Mouse (Mus musculus): ENCODE measurements at regions not wholly inside any gene's neighbourhood (a gene's known extent, or its start where the extent isn't known, plus 50 kb on each side); places are given as distances from the start of the nearest gene placed in this dataset.

GRCm38 (mm10) chr19:44626261-44626660 is 63.6 kb downstream of the Hif1an start:
- DNase-seq (ENCODE audit: low read depth, low spot score): no peak

GRCm38 (mm10) chr19:44629705-44630104 is 67.1 kb downstream of the Hif1an start:
- no peak for DNase-seq (ENCODE audit: low read depth, low spot score)

GRCm38 (mm10) chr19:44631356-44632007 is 68.8 kb downstream of the Hif1an start:
- no peak for DNase-seq (ENCODE audit: low read depth, low spot score)

- DNase-seq (ENCODE audit: low read depth, low spot score): no peak
Observed at GRCm38 (mm10) chr19:44637145-44637719, 74.6 kb downstream of the Hif1an start.

GRCm38 (mm10) chr19:44640021-44640420 is 77.4 kb downstream of the Hif1an start:
- DNase-seq (ENCODE audit: low read depth, low spot score): no peak

- no peak for DNase-seq (ENCODE audit: low read depth, low spot score)
Observed at GRCm38 (mm10) chr19:44640551-44640950, 77.9 kb downstream of the Hif1an start.

GRCm38 (mm10) chr19:44642294-44642693 is 79.6 kb downstream of the Hif1an start:
- DNase-seq (ENCODE audit: low read depth, low spot score): no peak

- DNase-seq (ENCODE audit: low read depth, low spot score): no peak
Observed at GRCm38 (mm10) chr19:44644376-44644775, 81.7 kb downstream of the Hif1an start.

- DNase-seq (ENCODE audit: low read depth, low spot score): no peak
Observed at GRCm38 (mm10) chr19:44644929-44645328, 82.3 kb downstream of the Hif1an start.

- no peak for DNase-seq (ENCODE audit: low read depth, low spot score)
Observed at GRCm38 (mm10) chr19:44646548-44646947, 83.9 kb downstream of the Hif1an start.

- no peak for DNase-seq (ENCODE audit: low read depth, low spot score)
Observed at GRCm38 (mm10) chr19:44649206-44649605, 86.6 kb downstream of the Hif1an start.

- DNase-seq (ENCODE audit: low read depth, low spot score): no peak
Observed at GRCm38 (mm10) chr19:44650841-44651240, 88.2 kb downstream of the Hif1an start.

- DNase-seq (ENCODE audit: low read depth, low spot score): no peak
Observed at GRCm38 (mm10) chr19:44651605-44652004, 89.0 kb downstream of the Hif1an start.

- peak; percentile 31 for DNase-seq (ENCODE audit: low read depth, low spot score)
Observed at GRCm38 (mm10) chr19:44655719-44656118, 93.1 kb downstream of the Hif1an start.

GRCm38 (mm10) chr19:44659316-44659715 is 96.5 kb upstream of the Pax2 start:
- no peak for DNase-seq (ENCODE audit: low read depth, low spot score)

- DNase-seq (ENCODE audit: low read depth, low spot score): peak; percentile 36
Observed at GRCm38 (mm10) chr19:44669535-44669958, 86.3 kb upstream of the Pax2 start.

GRCm38 (mm10) chr19:44674621-44675245 is 81.1 kb upstream of the Pax2 start:
- DNase-seq (ENCODE audit: low read depth, low spot score): no peak

GRCm38 (mm10) chr19:44676555-44677120 is 79.2 kb upstream of the Pax2 start:
- DNase-seq (ENCODE audit: low read depth, low spot score): no peak

GRCm38 (mm10) chr19:44677295-44677694 is 78.5 kb upstream of the Pax2 start:
- no peak for DNase-seq (ENCODE audit: low read depth, low spot score)

GRCm38 (mm10) chr19:44678686-44679085 is 77.2 kb upstream of the Pax2 start:
- no peak for DNase-seq (ENCODE audit: low read depth, low spot score)

- no peak for DNase-seq (ENCODE audit: low read depth, low spot score)
Observed at GRCm38 (mm10) chr19:44681675-44682074, 74.2 kb upstream of the Pax2 start.

GRCm38 (mm10) chr19:44683191-44683590 is 72.7 kb upstream of the Pax2 start:
- no peak for DNase-seq (ENCODE audit: low read depth, low spot score)

- DNase-seq (ENCODE audit: low read depth, low spot score): no peak
Observed at GRCm38 (mm10) chr19:44684061-44684514, 71.8 kb upstream of the Pax2 start.

Measured in embryo, embryonic 11.5 days (tissue).